Mouse (Mus musculus): ENCODE data around the gene Iltifb. TPM values are rescaled to one million over a fixed set of nuclear protein-coding genes. Genes with fewer than 3 reads are reported as not detected.
"Not testable (repeated sequence)": the region's sequence is repeated elsewhere in the genome, so short reads cannot be mapped to it uniquely, and the experiment has no call there.

The Iltifb gene
- polyA plus RNA-seq, 1 experiment: not detected

DNA sequence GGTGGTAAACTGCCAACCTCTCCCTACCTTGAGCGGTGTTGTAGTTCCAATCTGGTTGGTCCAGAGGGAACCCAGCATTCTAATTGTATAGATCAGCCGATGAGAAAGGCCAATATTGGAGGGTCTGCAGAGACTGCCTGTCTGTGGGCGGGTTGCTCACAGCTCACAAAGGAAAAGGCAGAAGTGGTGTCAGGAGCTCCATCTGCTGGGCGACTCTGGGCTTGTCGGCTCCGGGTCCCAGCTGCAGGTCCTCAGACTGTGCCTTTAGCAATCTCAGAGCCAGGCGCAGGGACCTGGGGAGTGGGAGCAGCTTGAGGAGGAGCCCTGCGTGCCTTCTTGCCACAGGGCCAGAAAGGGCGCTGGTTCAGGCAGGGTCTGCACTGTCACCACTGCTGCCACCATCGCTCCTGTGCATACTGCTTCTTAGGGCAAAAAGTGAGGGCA lies 44.0 kb downstream of the Iltifb start:
- no peak overlapping the region for H3K4me3 ChIP-seq (ENCODE audit: insufficient read depth, low read length)
- TF ChIP-seq CTCF (IDR thresholded peaks at IDR 0.05; ENCODE audit: low read depth, low read length) (0 out of 2 replicates have a peak, but pooled peaks have one; percentile 22), POLR2A (IDR thresholded peaks at IDR 0.05; ENCODE audit: borderline replicate concordance, low read depth, low read length) (no peak)
- H3K4me1 ChIP-seq (ENCODE audit: control insufficient read depth, insufficient read depth, low read length): no peaks in the 10 kb centered on the region
- no peak overlapping the region for H3K27ac ChIP-seq (ENCODE audit: insufficient read depth, low read depth, low read length)

DNA sequence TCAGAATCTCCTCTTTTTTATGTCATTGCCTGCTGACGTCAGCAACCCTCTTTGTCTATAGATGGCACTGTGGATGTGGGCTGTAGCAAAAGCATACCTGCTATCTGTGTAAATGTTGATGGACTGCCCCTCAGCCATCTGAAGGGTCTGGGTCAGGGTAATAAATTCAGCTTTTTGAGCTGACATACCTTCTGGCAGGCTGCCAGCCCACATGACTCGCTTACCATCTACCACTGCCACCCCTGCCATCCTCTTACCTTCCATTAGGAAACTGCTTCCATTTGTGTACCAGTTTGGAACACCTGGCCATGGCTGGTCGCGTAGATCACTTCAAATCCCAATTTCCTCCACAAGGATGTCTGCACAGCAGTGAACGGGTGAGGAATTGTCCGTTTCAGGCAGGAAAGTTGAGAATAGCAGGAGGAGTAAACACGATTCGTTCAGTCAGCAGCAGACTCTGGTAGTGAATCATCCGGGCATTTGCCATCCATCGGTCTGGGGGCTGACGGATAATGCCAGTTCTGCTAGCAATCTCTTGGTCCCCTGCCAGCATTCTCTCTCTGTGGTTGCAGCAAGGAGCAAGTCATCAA lies 45.7 kb downstream of the Iltifb start:
- H3K4me3 ChIP-seq (ENCODE audit: insufficient read depth, low read length); H3K4me1 ChIP-seq (ENCODE audit: control insufficient read depth, insufficient read depth, low read length); H3K27ac ChIP-seq (ENCODE audit: insufficient read depth, low read depth, low read length): not testable (repeated sequence)

DNA sequence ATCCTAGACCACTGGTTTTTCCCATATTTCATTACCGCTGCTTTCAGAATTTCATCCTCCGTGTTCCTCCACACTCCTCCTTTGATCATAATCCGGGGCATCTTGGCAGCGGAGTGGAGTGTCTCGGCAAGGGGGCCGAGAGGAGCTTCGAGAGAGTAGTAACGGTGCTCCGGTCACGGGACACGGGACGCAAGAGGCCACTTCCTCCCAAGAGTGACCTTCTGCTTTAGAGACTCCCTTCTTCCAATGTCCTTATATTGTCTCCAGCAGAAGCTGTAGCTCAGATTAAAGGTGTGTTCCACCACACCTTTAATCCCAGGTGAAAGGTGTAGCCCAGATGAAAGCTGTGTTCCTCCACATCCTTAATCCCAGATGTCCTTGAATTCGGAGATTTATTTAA lies 54.2 kb downstream of the Iltifb start, which contains the start of gene Gm32717:
Gm32717 (minus strand) TSS at position 101 of the 400 bp plus-strand sequence.
- not testable (repeated sequence) for H3K27ac ChIP-seq (ENCODE audit: insufficient read depth, low read depth, low read length); H3K4me1 ChIP-seq (ENCODE audit: control insufficient read depth, insufficient read depth, low read length); H3K4me3 ChIP-seq (ENCODE audit: insufficient read depth, low read length)

Other genes starting within 250 kb of the Iltifb start
- gene Mdm1, start 153.2 kb downstream of the Iltifb start, polyA plus RNA-seq (2012; ENCODE audit: insufficient read depth, insufficient read length, missing spikeins): 12.0 and 12.8 TPM in 2 replicates
- gene Il22, start 90.1 kb downstream of the Iltifb start, polyA plus RNA-seq (2012; ENCODE audit: insufficient read depth, insufficient read length, missing spikeins): not detected in 2 replicates
- gene Gm32717, start 54.3 kb downstream of the Iltifb start, polyA plus RNA-seq (2012; ENCODE audit: insufficient read depth, insufficient read length, missing spikeins): not detected in 2 replicates
- not detected in 2 replicates for gene Gm32802, start 36.4 kb downstream of the Iltifb start, polyA plus RNA-seq (2012; ENCODE audit: insufficient read depth, insufficient read length, missing spikeins)
- not detected in 2 replicates for gene Gm9040, start 31.9 kb upstream of the Iltifb start, polyA plus RNA-seq (2012; ENCODE audit: insufficient read depth, insufficient read length, missing spikeins)
- not detected in 2 replicates for gene Gm9044, start 37.4 kb upstream of the Iltifb start, polyA plus RNA-seq (2012; ENCODE audit: insufficient read depth, insufficient read length, missing spikeins)
- gene Gm9045, start 42.8 kb upstream of the Iltifb start, polyA plus RNA-seq (2012; ENCODE audit: insufficient read depth, insufficient read length, missing spikeins): 0.49 TPM in 1 of 2 replicates, not detected in the other
- gene Gm9046, start 48.2 kb upstream of the Iltifb start, polyA plus RNA-seq (2012; ENCODE audit: insufficient read depth, insufficient read length, missing spikeins): not detected in 2 replicates
- not detected in 2 replicates for gene Gm9048, start 53.6 kb upstream of the Iltifb start, polyA plus RNA-seq (2012; ENCODE audit: insufficient read depth, insufficient read length, missing spikeins)
- 0.49 TPM in 1 of 2 replicates, not detected in the other for gene Gm9049, start 59.1 kb upstream of the Iltifb start, polyA plus RNA-seq (2012; ENCODE audit: insufficient read depth, insufficient read length, missing spikeins)
- gene Ifng, start 146.0 kb upstream of the Iltifb start, polyA plus RNA-seq (2012; ENCODE audit: insufficient read depth, insufficient read length, missing spikeins): not detected in 2 replicates